Mouse (Mus musculus): ENCODE data around the gene Prap1.

DNA sequence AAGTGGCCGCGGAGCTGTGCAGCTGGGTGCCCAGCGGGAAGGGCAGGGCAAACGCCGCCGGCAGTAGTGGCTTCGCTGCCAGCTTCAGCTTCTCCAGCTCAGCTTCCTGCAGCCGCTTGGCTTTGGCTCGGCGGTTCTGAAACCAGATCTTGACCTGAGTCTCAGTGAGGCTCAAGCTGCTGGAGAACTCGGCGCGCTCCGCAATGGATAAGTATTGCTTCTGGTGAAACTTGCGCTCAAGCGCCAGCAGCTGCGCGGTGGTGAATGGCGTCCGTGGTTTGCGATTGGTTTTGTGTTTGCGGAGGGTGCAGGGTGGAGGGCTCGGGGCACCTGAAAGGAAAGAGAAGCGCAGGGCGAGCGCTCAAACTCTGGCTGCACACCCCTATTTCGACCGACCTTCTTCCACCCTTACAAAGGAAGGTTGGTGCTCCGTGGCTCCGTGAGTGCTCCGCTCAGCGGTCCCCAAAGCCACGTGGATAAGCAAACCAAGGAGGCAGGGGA lies 45.3 kb upstream of the Prap1 start:
- no peak for TF ChIP-seq MAX (IDR thresholded peaks at IDR 0.05)
- TF ChIP-seq CTCF (IDR thresholded peaks at IDR 0.05; ENCODE audit: control insufficient read depth, insufficient read depth, insufficient read length), result no peak
- no peak for TF ChIP-seq USF1 (IDR thresholded peaks at IDR 0.05; ENCODE audit: low read depth)
- TF ChIP-seq MYOG (IDR thresholded peaks at IDR 0.05; ENCODE audit: control insufficient read depth, extremely low read depth, insufficient read length), result no peak
- no peak for TF ChIP-seq CEBPB (IDR thresholded peaks at IDR 0.05; ENCODE audit: low read depth)
- TF ChIP-seq FOSL1 (IDR thresholded peaks at IDR 0.05; ENCODE audit: insufficient read depth, low read length, poor library complexity, severe bottlenecking), result no peak

Data from C2C12 (cell line).